Mouse (Mus musculus) limb, embryonic 13.5 days (tissue): ENCODE data around the gene Mss51. TPM values are rescaled to one million over a fixed set of nuclear protein-coding genes. Genes with fewer than 3 reads are reported as not detected.
A peak's percentile ranks its signal among the peaks of the same experiment; 100 is the strongest.

ENCODE experiments used
- ATAC-seq: fragments of 200-750 bp; cut with Nextera tagmentation; 2 replicates; pipeline ENCODE4 v1.8.0; 2017; ENCODE audit warnings: low read depth, moderate number of reproducible peaks, moderate TSS enrichment; ENCODE audit not compliant: low FRiP score
- H3K27ac ChIP-seq: fragments of 300-500 bp; sonication (generic); 2 replicates; pipeline ENCODE4 v1.5.1; 2015; ENCODE audit warnings: inconsistent platforms, mild to moderate bottlenecking, moderate library complexity
- H3K27me3 ChIP-seq: fragments of 300-500 bp; sonication (generic); 2 replicates; pipeline ENCODE4 v1.6.1; 2015; ENCODE audit warnings: mild to moderate bottlenecking, inconsistent platforms
- H3K36me3 ChIP-seq: fragments of 300-500 bp; sonication (generic); 2 replicates; pipeline ENCODE4 v1.6.1; 2015; ENCODE audit warnings: inconsistent platforms, mild to moderate bottlenecking, moderate library complexity
- H3K4me1 ChIP-seq: fragments of 300-500 bp; sonication (generic); 2 replicates; pipeline ENCODE4 v1.6.1; 2015; ENCODE audit warnings: inconsistent platforms
- H3K4me2 ChIP-seq: fragments of 300-500 bp; sonication (generic); replicated peaks from 2 replicates; pipeline ENCODE4 v1.6.1; 2015; ENCODE audit warnings: inconsistent platforms, mild to moderate bottlenecking, moderate library complexity
- H3K4me3 ChIP-seq: fragments of 300-500 bp; sonication (generic); 2 replicates; pipeline ENCODE4 v1.5.1; 2015; ENCODE audit warnings: moderate library complexity, mild to moderate bottlenecking, inconsistent platforms
- H3K9ac ChIP-seq: fragments of 300-500 bp; sonication (generic); 2 replicates; pipeline ENCODE4 v1.6.1; 2015; ENCODE audit warnings: mild to moderate bottlenecking, inconsistent platforms
- H3K9me3 ChIP-seq: fragments of 300-500 bp; sonication (generic); 2 replicates; pipeline ENCODE4 v1.6.1; 2016; ENCODE audit warnings: inconsistent platforms
- WGBS: fragments of 180-500 bp; shearing (Covaris S2); methylation state at CpG from one replicate; pipeline ENCODE4 v1.1.7; 2015; 5-methylcytosine and 5-hydroxymethylcytosine counted together
- polyA plus RNA-seq: library from polyadenylated mRNA; unstranded; fragments of >200 nt; fragmentation: Nextera tagmentation; extraction: Ambion mirVana; gene quantifications from 2 replicates; pipeline ENCODE4 v1.2.1, GENCODE M21; 2015

The Mss51 gene
- polyA plus RNA-seq = 1.3 and 1.9 TPM in 2 replicates

GRCm38 (mm10) chr14:20496603-20497002, at the start of gene Mss51:
Gene Mss51, minus strand, starts transcription at chr14:20496901.
- no peak for ATAC-seq
- Histone ChIP-seq H3K27ac (no peak within 1 kb of the TSS), H3K4me3 (no peak within 1 kb of the TSS), H3K9me3 (no peaks in the 10 kb centered on the region), H3K4me2 (no peak within 1 kb of the TSS), H3K36me3 (peaks cover 46% of the 10 kb centered on the region), H3K27me3 (no peaks in the 10 kb centered on the region), H3K4me1 (no peaks in the 10 kb centered on the region), H3K9ac (no peak within 1 kb of the TSS)
- WGBS = 78% methylated on average over 2 of the region's 2 CpGs

GRCm38 (mm10) chr14:20546415-20546814, 49.7 kb upstream of the Mss51 start, which contains the start of gene Ppp3cb:
Gene Ppp3cb, minus strand, starts transcription at chr14:20546573.
- Histone ChIP-seq H3K4me2 (peak within 1 kb of the TSS; percentile 62), H3K27ac (peak within 1 kb of the TSS; percentile 98), H3K4me1 (peaks cover 11% of the 10 kb centered on the region), H3K27me3 (no peaks in the 10 kb centered on the region), H3K36me3 (peaks cover 30% of the 10 kb centered on the region), H3K9ac (peak within 1 kb of the TSS; percentile 97), H3K9me3 (no peaks in the 10 kb centered on the region), H3K4me3 (peak within 1 kb of the TSS; percentile 97)
- WGBS = 2% methylated on average over 28 of the region's 29 CpGs
- ATAC-seq = peak; percentile 92

GRCm38 (mm10) chr14:20545529-20546331, 49.0 kb upstream of the Mss51 start:
- ATAC-seq = peak; percentile 96
- WGBS = under 1% methylated on average over 54 of the region's 67 CpGs

GRCm38 (mm10) chr14:20544467-20545411, 48.0 kb upstream of the Mss51 start:
- H3K36me3 ChIP-seq = peaks cover 17% of the 10 kb centered on the region
- WGBS = 74% methylated on average over 7 of the region's 7 CpGs
- H3K4me2 ChIP-seq = peak overlapping the region; percentile 62
- no peaks in the 10 kb centered on the region for H3K27me3 ChIP-seq
- H3K4me1 ChIP-seq = peaks cover 11% of the 10 kb centered on the region
- no peaks in the 10 kb centered on the region for H3K9me3 ChIP-seq
- peak overlapping the region; percentile 97 for H3K4me3 ChIP-seq
- 0 out of 2 replicates have a peak overlapping the region, but pooled peaks have one; percentile 15 for H3K9ac ChIP-seq
- ATAC-seq = no peak
- no peak overlapping the region for H3K27ac ChIP-seq

More at GRCm38 (mm10) chr14:20545529-20546331, 49.0 kb upstream of the Mss51 start:
- Histone ChIP-seq H3K9ac (peak overlapping the region; percentile 97), H3K36me3 (peaks cover 25% of the 10 kb centered on the region), H3K4me3 (peak overlapping the region; percentile 97), H3K27ac (peak overlapping the region; percentile 98), H3K9me3 (no peaks in the 10 kb centered on the region), H3K4me2 (peak overlapping the region; percentile 62), H3K4me1 (peaks cover 11% of the 10 kb centered on the region), H3K27me3 (no peaks in the 10 kb centered on the region)

GRCm38 (mm10) chr14:20529643-20530042, 32.9 kb upstream of the Mss51 start:
- H3K9ac ChIP-seq = no peak overlapping the region
- peaks cover 4% of the 10 kb centered on the region for H3K36me3 ChIP-seq
- ATAC-seq = no peak
- no peaks in the 10 kb centered on the region for H3K9me3 ChIP-seq
- H3K27me3 ChIP-seq = no peaks in the 10 kb centered on the region
- 96% methylated on average over 4 of the region's 4 CpGs for WGBS
- no peak overlapping the region for H3K4me3 ChIP-seq
- no peak overlapping the region for H3K4me2 ChIP-seq
- no peaks in the 10 kb centered on the region for H3K4me1 ChIP-seq
- no peak overlapping the region for H3K27ac ChIP-seq

- H3K4me3 ChIP-seq = no peak overlapping the region
- H3K4me2 ChIP-seq = no peak overlapping the region
- no peak overlapping the region for H3K9ac ChIP-seq
- no peaks in the 10 kb centered on the region for H3K9me3 ChIP-seq
- H3K27ac ChIP-seq = no peak overlapping the region
- WGBS = 96% methylated on average over 2 of the region's 2 CpGs
- H3K27me3 ChIP-seq = no peaks in the 10 kb centered on the region
- H3K36me3 ChIP-seq = peaks cover 42% of the 10 kb centered on the region
- H3K4me1 ChIP-seq = no peaks in the 10 kb centered on the region
- ATAC-seq = no peak
These were observed 23.5 kb upstream of the Mss51 start for GRCm38 (mm10) chr14:20520179-20520578.

- Histone ChIP-seq H3K4me1 (no peaks in the 10 kb centered on the region), H3K4me2 (no peak overlapping the region), H3K9me3 (no peaks in the 10 kb centered on the region), H3K27me3 (no peaks in the 10 kb centered on the region), H3K9ac (no peak overlapping the region), H3K27ac (no peak overlapping the region), H3K4me3 (no peak overlapping the region), H3K36me3 (peaks cover 17% of the 10 kb centered on the region)
- no peak for ATAC-seq
- 67% methylated on average over 2 of the region's 2 CpGs for WGBS
These were observed 11.7 kb upstream of the Mss51 start for GRCm38 (mm10) chr14:20508424-20508823.

GRCm38 (mm10) chr14:20502966-20503365, 6.3 kb upstream of the Mss51 start:
- Histone ChIP-seq H3K9me3 (no peaks in the 10 kb centered on the region), H3K4me1 (no peaks in the 10 kb centered on the region), H3K27ac (no peak overlapping the region), H3K4me2 (no peak overlapping the region), H3K9ac (no peak overlapping the region), H3K36me3 (peaks cover 16% of the 10 kb centered on the region), H3K4me3 (no peak overlapping the region), H3K27me3 (no peaks in the 10 kb centered on the region)
- WGBS = 96% methylated on average over 10 of the region's 10 CpGs
- ATAC-seq = no peak

GRCm38 (mm10) chr14:20499982-20500381, 3.3 kb upstream of the Mss51 start:
- no peak overlapping the region for H3K9ac ChIP-seq
- no peak overlapping the region for H3K4me2 ChIP-seq
- H3K27me3 ChIP-seq = no peaks in the 10 kb centered on the region
- no peaks in the 10 kb centered on the region for H3K4me1 ChIP-seq
- peaks cover 30% of the 10 kb centered on the region for H3K36me3 ChIP-seq
- no peak for ATAC-seq
- 73% methylated on average over 3 of the region's 3 CpGs for WGBS
- H3K9me3 ChIP-seq = no peaks in the 10 kb centered on the region
- H3K4me3 ChIP-seq = no peak overlapping the region
- no peak overlapping the region for H3K27ac ChIP-seq

GRCm38 (mm10) chr14:20486031-20486430, 10.7 kb downstream of the Mss51 start:
- WGBS = 93% methylated on average over 5 of the region's 5 CpGs
- peaks cover 41% of the 10 kb centered on the region for H3K36me3 ChIP-seq

GRCm38 (mm10) chr14:20482051-20482751, 14.5 kb downstream of the Mss51 start:
- Histone ChIP-seq H3K27ac (no peak overlapping the region), H3K4me3 (no peak overlapping the region), H3K27me3 (no peaks in the 10 kb centered on the region), H3K36me3 (peaks cover 26% of the 10 kb centered on the region), H3K9me3 (no peaks in the 10 kb centered on the region), H3K4me2 (no peak overlapping the region), H3K4me1 (peaks cover 18% of the 10 kb centered on the region), H3K9ac (no peak overlapping the region)
- 90% methylated on average over 7 of the region's 7 CpGs for WGBS
- no peak for ATAC-seq

More at GRCm38 (mm10) chr14:20486031-20486430, 10.7 kb downstream of the Mss51 start:
- no peak for ATAC-seq
- Histone ChIP-seq H3K4me3 (no peak overlapping the region), H3K4me2 (no peak overlapping the region), H3K9ac (no peak overlapping the region), H3K9me3 (no peaks in the 10 kb centered on the region), H3K27me3 (no peaks in the 10 kb centered on the region), H3K4me1 (no peaks in the 10 kb centered on the region), H3K27ac (no peak overlapping the region)
